Mouse (Mus musculus): ENCODE data around the gene Foxn3.

DNA sequence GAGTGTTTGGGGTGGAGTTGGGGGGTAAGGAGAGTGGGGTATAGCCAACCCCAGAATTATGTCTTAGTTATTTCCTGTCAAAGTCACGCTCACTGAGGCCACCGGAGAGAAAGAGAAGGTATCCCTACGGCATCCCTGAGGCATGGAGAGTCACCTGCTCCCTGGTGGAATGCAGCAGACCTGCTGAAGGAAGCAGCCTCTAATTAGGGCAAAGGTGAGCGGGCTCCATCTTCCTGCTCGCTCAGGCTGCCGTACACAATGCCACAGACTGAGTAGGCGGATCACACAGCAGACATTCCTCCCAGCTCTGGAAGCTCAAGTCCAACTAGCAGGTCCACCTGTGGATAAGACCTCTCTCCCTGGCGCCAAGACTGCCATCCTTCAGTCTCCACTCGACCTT lies 197.4 kb downstream of the Foxn3 start:
- TF ChIP-seq CTCF (IDR thresholded peaks at IDR 0.05; ENCODE audit: insufficient read depth, low read depth, low read length) = no peak
- TF ChIP-seq POLR2A (IDR thresholded peaks at IDR 0.05; ENCODE audit: insufficient read depth, low read depth, low read length) = no peak

Measured in olfactory bulb, adult 2 months (tissue).